Mouse (Mus musculus): ENCODE measurements around the gene Ift172.

DNA sequence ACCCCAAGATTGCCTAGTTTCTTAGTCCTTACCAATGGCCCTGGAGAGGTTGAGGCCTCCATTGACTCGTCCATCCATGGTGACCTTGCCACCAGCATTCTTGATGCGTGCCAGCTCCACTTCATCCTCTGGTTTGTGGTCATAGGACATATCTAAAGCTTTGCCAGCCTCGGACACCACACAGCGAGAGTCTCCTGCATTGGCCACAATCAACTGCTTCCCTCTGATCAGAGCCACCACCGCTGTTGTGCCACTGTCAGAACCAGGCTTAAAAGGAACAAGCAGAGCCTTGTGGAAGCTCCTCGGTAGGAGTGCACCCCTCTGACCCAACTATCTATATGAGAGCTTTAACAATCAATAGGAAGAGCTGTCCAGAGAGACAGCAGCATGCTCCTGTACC lies 86.5 kb downstream of the Ift172 start:
- TF ChIP-seq GATA1 (IDR thresholded peaks at IDR 0.05; ENCODE audit: low read length) (no peak), TAL1 (IDR thresholded peaks at IDR 0.05; ENCODE audit: low read length) (no peak)

All from erythroblast, embryonic 14.5 days (primary cell).